Mouse (Mus musculus) liver, adult 2 months (tissue): ENCODE results near the gene Ralgapa2. TPM values are rescaled to one million over a fixed set of nuclear protein-coding genes. Genes with fewer than 3 reads are reported as not detected.

Experiments used
- DNase-seq: peaks from one replicate; pipeline ENCODE4 v3.0.0-alpha.2; 2011; ENCODE audit warnings: low read depth, low spot score; ENCODE audit errors: extremely low read depth
- H3K27ac ChIP-seq: fragments of 200-500 bp; replicated peaks from 2 replicates; pipeline ENCODE4 v1.5.1; 2012; ENCODE audit warnings: low read depth, mild to moderate bottlenecking, control low read depth, inconsistent platforms, low read length; ENCODE audit not compliant: insufficient read depth
- H3K27me3 ChIP-seq: fragments of 200-500 bp; 2 replicates; pipeline ENCODE4 v1.6.1; 2012; ENCODE audit warnings: mild to moderate bottlenecking, moderate library complexity, low read length, inconsistent platforms; ENCODE audit not compliant: control insufficient read depth, insufficient read depth
- H3K36me3 ChIP-seq: fragments of 200-500 bp; 2 replicates; pipeline ENCODE4 v1.6.1; 2012; ENCODE audit warnings: low read length, inconsistent platforms; ENCODE audit not compliant: control insufficient read depth, insufficient read depth
- H3K4me1 ChIP-seq: fragments of 200-500 bp; 2 replicates; pipeline ENCODE4 v1.6.1; 2011; ENCODE audit warnings: low read length; ENCODE audit not compliant: control insufficient read depth, insufficient read depth
- H3K4me3 ChIP-seq: fragments of 200-500 bp; 2 replicates; pipeline ENCODE4 v1.5.1; 2011; ENCODE audit warnings: low read depth, mild to moderate bottlenecking, control low read depth, low read length, moderate library complexity; ENCODE audit not compliant: insufficient read depth
- H3K79me2 ChIP-seq: fragments of 200-500 bp; 2 replicates; pipeline ENCODE4 v1.6.1; 2012; ENCODE audit warnings: inconsistent platforms, mild to moderate bottlenecking, low read length, moderate library complexity; ENCODE audit not compliant: control insufficient read depth, insufficient read depth
- H3K9ac ChIP-seq: fragments of 200-500 bp; 2 replicates; pipeline ENCODE4 v1.6.1; 2012; ENCODE audit warnings: low read depth, mild to moderate bottlenecking, control low read depth, inconsistent platforms, low read length
- CTCF ChIP-seq: fragments of 200-500 bp; IDR thresholded peaks from 2 replicates; pipeline ENCODE4 v1.5.1; 2011; ENCODE audit warnings: low read depth, low read length, control low read depth
- POLR2A ChIP-seq: fragments of 200-500 bp; IDR thresholded peaks from 2 replicates; pipeline ENCODE4 v1.6.1; 2011; ENCODE audit warnings: low read length, control low read depth; ENCODE audit not compliant: insufficient read depth; ENCODE audit errors: extremely low read depth
- WGBS: fragments of 180-500 bp; shearing (Covaris S2); methylation state at CpG from one replicate; pipeline ENCODE4 v1.1.7; 2018; 5-methylcytosine and 5-hydroxymethylcytosine counted together
- polyA plus RNA-seq: library from polyadenylated mRNA; depleted of rRNA; stranded (reverse); fragments of >200 nt; gene quantifications from 2 replicates; pipeline ENCODE4 v1.2.3, GENCODE M21; 2012
- total RNA-seq: library from RNA; depleted of rRNA; stranded (reverse); fragments of >200 nt; gene quantifications from 2 replicates; pipeline ENCODE4 v1.2.3, GENCODE M21; 2014

Ralgapa2 gene
- total and polyA plus RNA-seq, 2 experiments, result 12.4 to 54.2 TPM

GRCm38 (mm10) chr2:146219791-146220190, 292.4 kb downstream of the Ralgapa2 start:
- TF ChIP-seq POLR2A (no peak), CTCF (no peak)

GRCm38 (mm10) chr2:146218881-146219535, 293.1 kb downstream of the Ralgapa2 start:
- Histone ChIP-seq H3K79me2 (no peaks in the 10 kb centered on the region), H3K4me1 (0 out of 2 replicates have a peak, but pooled peaks cover 3% of the 10 kb centered on the region), H3K36me3 (no peaks in the 10 kb centered on the region), H3K27ac (no peak overlapping the region), H3K9ac (no peak overlapping the region), H3K27me3 (peaks cover 61% of the 10 kb centered on the region), H3K4me3 (no peak overlapping the region)
- no peak for TF ChIP-seq CTCF
- TF ChIP-seq POLR2A, result no peak
- DNase-seq, result no peak
- WGBS, result 6% methylated on average over 19 of the region's 19 CpGs

More at GRCm38 (mm10) chr2:146219791-146220190, 292.4 kb downstream of the Ralgapa2 start:
- no peak for DNase-seq
- Histone ChIP-seq H3K27me3 (peaks cover 61% of the 10 kb centered on the region), H3K36me3 (no peaks in the 10 kb centered on the region), H3K9ac (no peak overlapping the region), H3K79me2 (no peaks in the 10 kb centered on the region), H3K4me3 (no peak overlapping the region), H3K27ac (no peak overlapping the region), H3K4me1 (0 out of 2 replicates have a peak, but pooled peaks cover 3% of the 10 kb centered on the region)
- WGBS, result 26% methylated on average over 11 of the region's 11 CpGs

GRCm38 (mm10) chr2:146218161-146218691, 293.9 kb downstream of the Ralgapa2 start:
- TF ChIP-seq POLR2A (no peak), CTCF (no peak)
- Histone ChIP-seq H3K79me2 (no peaks in the 10 kb centered on the region), H3K27me3 (peaks cover 53% of the 10 kb centered on the region), H3K27ac (no peak overlapping the region), H3K4me1 (0 out of 2 replicates have a peak, but pooled peaks cover 3% of the 10 kb centered on the region), H3K9ac (no peak overlapping the region), H3K36me3 (no peaks in the 10 kb centered on the region), H3K4me3 (no peak overlapping the region)
- no peak for DNase-seq
- 2% methylated on average over 40 of the region's 40 CpGs for WGBS

GRCm38 (mm10) chr2:146217227-146217980, 294.7 kb downstream of the Ralgapa2 start:
- no peak overlapping the region for H3K4me3 ChIP-seq
- H3K36me3 ChIP-seq, result no peaks in the 10 kb centered on the region
- no peak for TF ChIP-seq POLR2A
- TF ChIP-seq CTCF, result no peak
- H3K4me1 ChIP-seq, result 0 out of 2 replicates have a peak, but pooled peaks cover 2% of the 10 kb centered on the region
- WGBS, result 8% methylated on average over 16 of the region's 16 CpGs
- H3K27me3 ChIP-seq, result peaks cover 45% of the 10 kb centered on the region
- no peak for DNase-seq
- H3K9ac ChIP-seq, result no peak overlapping the region
- no peaks in the 10 kb centered on the region for H3K79me2 ChIP-seq
- no peak overlapping the region for H3K27ac ChIP-seq

- peaks cover 35% of the 10 kb centered on the region for H3K27me3 ChIP-seq
- H3K79me2 ChIP-seq, result no peaks in the 10 kb centered on the region
- no peak overlapping the region for H3K27ac ChIP-seq
- H3K4me3 ChIP-seq, result no peak overlapping the region
- no peak overlapping the region for H3K9ac ChIP-seq
- no peak for DNase-seq
- H3K4me1 ChIP-seq, result 0 out of 2 replicates have a peak, but pooled peaks cover 2% of the 10 kb centered on the region
- TF ChIP-seq CTCF, result no peak
- no peak for TF ChIP-seq POLR2A
- 29% methylated on average over 14 of the region's 14 CpGs for WGBS
- H3K36me3 ChIP-seq, result no peaks in the 10 kb centered on the region
Measured at GRCm38 (mm10) chr2:146216111-146217064, 295.8 kb downstream of the Ralgapa2 start.
